Mouse (Mus musculus): ENCODE measurements around the gene Fstl3.

DNA sequence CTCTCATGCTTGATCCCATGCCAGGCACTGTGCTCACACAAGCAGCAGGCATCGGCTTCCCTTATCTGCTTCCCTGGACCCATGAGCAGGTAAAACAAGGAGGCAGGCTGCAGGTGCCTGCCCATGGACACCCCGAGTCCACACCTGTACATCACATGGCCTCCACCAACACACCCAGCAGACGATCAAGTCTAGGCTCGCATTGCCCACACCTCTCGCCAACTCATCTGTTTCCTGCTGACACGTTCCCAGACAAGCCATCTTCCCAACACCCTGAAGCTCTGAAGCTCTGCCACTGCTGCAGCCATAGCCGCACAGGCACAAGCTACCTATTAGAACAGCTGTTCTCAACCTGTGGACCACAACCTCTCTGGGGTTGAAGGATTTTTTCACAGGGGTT lies 12.8 kb upstream of the Fstl3 start:
- TF ChIP-seq POLR2A (IDR thresholded peaks at IDR 0.05; ENCODE audit: borderline replicate concordance, low read depth, low read length) (no peak), CTCF (IDR thresholded peaks at IDR 0.05; ENCODE audit: low read depth, low read length) (no peak)
